Mouse (Mus musculus) cerebellum, adult 8-10 months (tissue): ENCODE results near the gene Olfr1212.

Source experiments
- DNase-seq: peaks from one replicate; pipeline ENCODE4 v3.0.0; 2022

The Olfr1212 gene

DNA sequence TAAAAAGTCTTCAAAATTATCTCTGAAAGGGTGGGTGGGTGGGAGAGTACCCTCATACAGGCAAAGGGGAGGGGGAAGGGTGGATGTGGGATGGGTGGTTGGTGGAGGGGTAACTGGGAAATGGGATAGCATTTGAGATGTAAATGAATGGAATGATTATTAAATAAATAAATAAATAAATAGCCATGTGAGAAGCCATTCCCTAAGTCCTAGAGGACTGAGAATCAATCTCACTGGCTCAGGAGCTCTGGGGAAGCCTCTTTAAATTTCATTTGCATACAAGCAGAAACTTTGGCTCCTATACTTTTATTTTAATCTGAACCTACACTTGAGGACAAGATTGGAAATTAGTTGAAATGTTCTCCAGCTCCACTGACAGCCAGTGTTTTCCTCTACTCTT is at the start of gene Olfr1212:
Gene Olfr1212 (plus strand): TSS at position 301 of the 400 bp plus-strand sequence.
- no peak for DNase-seq

DNA sequence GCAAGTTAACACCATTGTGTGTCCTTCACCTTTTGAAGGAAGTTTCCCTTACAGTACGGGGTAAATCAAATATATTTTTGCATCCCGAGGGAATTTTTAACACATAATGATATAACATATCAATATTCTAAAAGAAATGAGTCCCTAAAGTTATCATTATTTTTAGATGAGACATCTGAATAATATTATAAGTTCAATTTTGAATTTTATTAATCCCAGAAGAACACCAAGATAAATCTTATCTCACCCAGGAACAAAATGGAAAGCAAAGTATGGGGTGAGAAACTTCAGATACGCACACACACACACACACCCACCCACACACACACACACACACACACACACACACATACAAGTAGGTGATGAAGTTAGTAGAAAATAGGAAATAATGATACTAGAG is 38.7 kb upstream of the Olfr1212 start, which contains the start of gene Olfr1209:
Gene Olfr1209 (minus strand): TSS at position 101 of the 400 bp plus-strand sequence.
- no peak for DNase-seq

DNA sequence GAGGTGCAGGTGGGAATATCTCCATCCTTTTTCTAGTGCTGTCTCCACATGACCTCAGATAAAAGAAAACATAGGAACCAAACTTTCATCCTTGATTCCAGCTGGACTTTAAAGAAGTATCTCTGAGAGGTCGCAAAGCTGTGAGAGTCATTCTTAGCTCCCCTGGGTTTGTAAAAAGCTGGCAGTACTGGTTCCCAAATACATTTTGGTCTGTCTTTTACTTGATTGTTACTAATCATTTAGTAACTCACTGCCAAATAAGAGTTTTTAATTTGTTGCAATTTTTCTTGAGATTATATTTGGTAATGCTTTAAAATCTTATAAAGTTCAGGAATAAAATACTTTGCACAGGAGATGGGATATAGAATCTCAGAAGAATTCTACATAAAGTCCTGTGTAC is 15.8 kb upstream of the Olfr1212 start, which contains the start of gene Olfr1211:
Gene Olfr1211 (minus strand): TSS at position 101 of the 400 bp plus-strand sequence.
- no peak for DNase-seq

DNA sequence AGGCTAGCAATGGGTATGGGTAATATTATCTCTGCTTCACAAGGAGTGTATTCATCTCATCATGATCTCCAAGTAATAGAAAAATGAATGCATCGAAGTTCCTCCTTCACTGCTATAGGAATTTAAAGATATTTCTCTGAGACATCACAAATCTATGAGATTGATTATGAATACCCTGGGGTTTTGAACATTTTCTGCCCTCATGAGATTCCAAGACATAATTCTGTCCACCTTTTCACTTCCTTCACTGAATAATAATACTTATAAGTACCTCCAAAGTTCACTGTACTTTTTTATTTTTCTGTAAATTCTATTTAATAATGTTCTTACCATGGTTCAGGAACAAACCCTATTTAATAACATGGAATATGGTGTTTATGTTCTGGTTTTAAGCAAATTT is 26.4 kb downstream of the Olfr1212 start, which contains the start of gene Gm13762:
Gene Gm13762 (minus strand): TSS at position 101 of the 400 bp plus-strand sequence.
- DNase-seq = no peak

DNA sequence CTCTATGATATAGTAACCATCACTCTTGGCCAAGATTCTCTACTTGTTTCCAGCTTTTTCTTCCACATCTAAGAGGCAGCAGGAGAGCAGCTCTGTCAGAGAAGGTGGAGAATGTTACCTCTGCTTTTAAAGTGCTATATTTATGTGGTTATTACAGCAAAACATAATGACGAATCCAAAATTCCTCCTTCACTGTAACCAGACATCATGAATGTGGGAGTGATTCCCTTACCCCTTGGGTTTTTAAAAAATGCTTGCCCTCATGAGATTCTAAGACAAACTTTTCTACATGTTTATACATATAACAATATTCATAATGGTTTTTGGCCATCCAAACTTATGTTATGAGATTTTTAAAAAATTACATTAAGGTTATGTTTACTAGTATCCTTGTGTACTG is 38.8 kb downstream of the Olfr1212 start, which contains the start of gene Olfr1214:
Gene Olfr1214 (minus strand): TSS at position 101 of the 400 bp plus-strand sequence.
- no peak for DNase-seq

DNA sequence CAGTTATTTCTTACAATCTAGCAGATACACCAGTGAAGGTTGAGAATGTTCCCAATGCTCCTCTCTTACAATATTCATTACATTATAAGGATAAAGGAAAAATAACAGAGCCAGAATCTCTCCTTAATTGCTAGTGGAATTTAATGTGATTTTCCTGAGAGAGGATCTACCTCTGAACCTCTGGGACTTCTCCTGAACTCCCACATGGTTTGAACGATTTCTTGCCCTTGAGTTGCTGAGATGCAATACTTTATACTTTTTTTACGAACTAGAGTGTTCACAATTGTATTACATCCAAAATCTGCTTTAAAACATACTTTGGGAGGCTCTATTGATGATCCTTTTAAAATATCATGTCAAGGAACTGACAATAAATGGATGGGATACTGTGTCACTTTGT is 53.1 kb downstream of the Olfr1212 start, which contains the start of gene Olfr1215:
Gene Olfr1215 (minus strand): TSS at position 101 of the 400 bp plus-strand sequence.
- no peak for DNase-seq
